Mouse (Mus musculus) midbrain, embryonic 13.5 days (tissue): ENCODE data around the gene Stim1. TPM values are rescaled to one million over a fixed set of nuclear protein-coding genes. Genes with fewer than 3 reads are reported as not detected.
"Not testable (repeated sequence)": the region's sequence is repeated elsewhere in the genome, so short reads cannot be mapped to it uniquely, and the experiment has no call there.

ENCODE experiments used
- ATAC-seq: fragments of 200-750 bp; cut with Nextera tagmentation; 2 replicates; pipeline ENCODE4 v1.8.0; 2017; ENCODE audit warnings: mild to moderate bottlenecking, moderate TSS enrichment, moderate library complexity
- H3K27ac ChIP-seq: fragments of 300-500 bp; sonication (generic); 2 replicates; pipeline ENCODE4 v1.5.1; 2015; ENCODE audit warnings: inconsistent platforms, mild to moderate bottlenecking, moderate library complexity
- H3K27me3 ChIP-seq: fragments of 300-500 bp; sonication (generic); 2 replicates; pipeline ENCODE4 v1.6.1; 2015; ENCODE audit warnings: mild to moderate bottlenecking, inconsistent platforms
- H3K36me3 ChIP-seq: fragments of 300-500 bp; sonication (generic); 2 replicates; pipeline ENCODE4 v1.6.1; 2015; ENCODE audit warnings: mild to moderate bottlenecking, inconsistent platforms
- H3K4me1 ChIP-seq: fragments of 300-500 bp; sonication (generic); replicated peaks from 2 replicates; pipeline ENCODE4 v1.6.1; 2015; ENCODE audit warnings: inconsistent platforms
- H3K4me2 ChIP-seq: fragments of 300-500 bp; sonication (generic); replicated peaks from 2 replicates; pipeline ENCODE4 v1.6.1; 2015; ENCODE audit warnings: moderate library complexity, mild to moderate bottlenecking, inconsistent platforms
- H3K4me3 ChIP-seq: fragments of 300-500 bp; sonication (generic); replicated peaks from 2 replicates; pipeline ENCODE4 v1.5.1; 2015; ENCODE audit warnings: mild to moderate bottlenecking, inconsistent platforms
- H3K9ac ChIP-seq: fragments of 300-500 bp; sonication (generic); replicated peaks from 2 replicates; pipeline ENCODE4 v1.6.1; 2015; ENCODE audit warnings: mild to moderate bottlenecking, inconsistent platforms
- H3K9me3 ChIP-seq: fragments of 300-500 bp; sonication (generic); 2 replicates; pipeline ENCODE4 v1.6.1; 2016; ENCODE audit warnings: mild to moderate bottlenecking, inconsistent platforms
- WGBS: fragments of 180-500 bp; shearing (Covaris S2); methylation state at CpG from one replicate; pipeline ENCODE4 v1.1.7; 2015; 5-methylcytosine and 5-hydroxymethylcytosine counted together
- polyA plus RNA-seq: library from polyadenylated mRNA; unstranded; fragments of >200 nt; fragmentation: Nextera tagmentation; extraction: Ambion mirVana; gene quantifications from 2 replicates; pipeline ENCODE4 v1.2.1, GENCODE M21; 2015

Gene Stim1
- polyA plus RNA-seq, 1 experiment from 2014 or later: 8.5 TPM

DNA sequence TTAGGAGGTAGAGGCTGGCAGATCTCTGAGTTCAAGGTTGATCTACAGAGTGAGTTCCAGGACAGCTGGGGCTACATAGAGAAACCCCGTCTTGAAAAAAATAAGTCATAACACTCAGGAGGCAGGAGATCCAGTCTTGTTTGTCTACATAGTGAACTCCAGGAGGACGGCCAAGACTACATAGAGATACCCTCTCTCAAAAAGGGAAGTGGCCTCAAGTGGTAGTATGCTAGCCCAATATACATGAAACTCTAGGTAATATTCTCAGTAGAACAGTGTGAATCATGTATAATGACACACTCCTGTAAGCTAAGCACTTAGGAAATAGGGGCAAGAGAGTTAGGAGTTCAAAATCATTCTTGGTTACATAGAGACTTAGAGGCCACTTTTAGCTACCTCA, 126.3 kb downstream of the Stim1 start:
- H3K4me2 ChIP-seq: no peak overlapping the region
- no peak overlapping the region for H3K4me3 ChIP-seq
- no peaks in the 10 kb centered on the region for H3K9me3 ChIP-seq
- H3K27ac ChIP-seq: no peak overlapping the region
- H3K4me1 ChIP-seq: no peaks in the 10 kb centered on the region
- H3K36me3 ChIP-seq: no peaks in the 10 kb centered on the region
- H3K9ac ChIP-seq: no peak overlapping the region
- 91% methylated on average over 2 of the region's 2 CpGs for WGBS
- ATAC-seq: no peak
- H3K27me3 ChIP-seq: no peaks in the 10 kb centered on the region

DNA sequence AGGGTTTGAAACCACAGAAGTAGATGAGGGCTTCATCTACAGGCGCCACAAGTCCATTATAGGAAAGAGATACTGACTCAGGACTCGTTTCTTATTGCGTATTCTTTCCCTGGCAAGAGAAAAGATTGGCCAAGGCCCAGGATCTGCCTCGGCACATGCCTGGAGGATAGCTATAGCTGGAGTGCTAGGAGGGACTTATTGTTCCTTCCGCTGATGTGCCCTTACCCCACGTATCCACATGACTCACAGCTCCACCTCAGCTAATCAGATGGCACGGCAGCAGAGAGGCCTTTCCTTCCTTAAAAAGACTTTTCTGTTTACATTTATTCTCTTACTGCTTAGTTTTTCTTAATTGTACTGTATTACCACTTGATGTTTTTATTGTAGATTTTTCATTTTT, 128.3 kb downstream of the Stim1 start:
- Histone ChIP-seq H3K27ac (no peak overlapping the region), H3K4me2 (no peak overlapping the region), H3K4me3 (no peak overlapping the region), H3K36me3 (no peaks in the 10 kb centered on the region), H3K27me3 (no peaks in the 10 kb centered on the region), H3K4me1 (0 out of 2 replicates have a peak, but pooled peaks cover 4% of the 10 kb centered on the region), H3K9ac (no peak overlapping the region), H3K9me3 (no peaks in the 10 kb centered on the region)
- ATAC-seq: no peak
- 88% methylated on average over 7 of the region's 7 CpGs for WGBS

- Histone ChIP-seq H3K27ac (no peak overlapping the region), H3K4me2 (no peak overlapping the region), H3K9me3 (no peaks in the 10 kb centered on the region), H3K4me1 (0 out of 2 replicates have a peak, but pooled peaks cover 4% of the 10 kb centered on the region), H3K27me3 (no peaks in the 10 kb centered on the region), H3K9ac (no peak overlapping the region), H3K4me3 (no peak overlapping the region), H3K36me3 (no peaks in the 10 kb centered on the region)
- WGBS: 94% methylated on average over 3 of the region's 3 CpGs
- ATAC-seq: no peak
Measured at GRCm38 (mm10) chr7:102396331-102396730, 128.7 kb downstream of the Stim1 start.

DNA sequence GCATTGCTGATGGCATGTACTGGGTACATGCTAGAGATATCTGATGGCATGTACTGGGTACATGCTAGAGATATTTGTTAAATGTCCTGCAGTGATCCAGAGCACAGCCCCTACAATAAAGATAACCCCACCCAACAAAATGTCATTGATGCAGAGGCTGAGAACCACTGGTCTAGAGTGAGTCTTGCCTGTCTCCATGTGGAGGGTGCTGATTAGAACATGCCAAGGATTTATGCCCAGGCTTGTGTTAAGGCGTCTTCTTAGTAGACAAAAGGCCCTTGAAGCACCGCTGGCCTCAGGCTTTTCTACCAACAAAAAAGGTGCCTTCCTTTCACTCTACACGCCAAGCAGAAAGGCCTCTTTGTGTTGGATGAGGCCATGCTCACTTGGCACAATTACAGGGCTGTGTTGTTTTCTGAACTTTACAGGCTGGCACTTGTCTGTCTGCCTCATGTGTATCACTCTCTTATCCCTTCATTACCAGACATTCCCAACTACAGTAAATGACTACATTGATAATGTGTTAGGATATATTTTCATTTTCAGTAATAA, 131.7 kb downstream of the Stim1 start:
- H3K4me3 ChIP-seq: no peak overlapping the region
- no peak overlapping the region for H3K27ac ChIP-seq
- H3K27me3 ChIP-seq: no peaks in the 10 kb centered on the region
- H3K4me1 ChIP-seq: 0 out of 2 replicates have a peak, but pooled peaks cover 4% of the 10 kb centered on the region
- H3K9ac ChIP-seq: no peak overlapping the region
- H3K9me3 ChIP-seq: no peaks in the 10 kb centered on the region
- no peak overlapping the region for H3K4me2 ChIP-seq
- 39% methylated on average over 3 of the region's 3 CpGs for WGBS
- ATAC-seq: no peak
- no peaks in the 10 kb centered on the region for H3K36me3 ChIP-seq

DNA sequence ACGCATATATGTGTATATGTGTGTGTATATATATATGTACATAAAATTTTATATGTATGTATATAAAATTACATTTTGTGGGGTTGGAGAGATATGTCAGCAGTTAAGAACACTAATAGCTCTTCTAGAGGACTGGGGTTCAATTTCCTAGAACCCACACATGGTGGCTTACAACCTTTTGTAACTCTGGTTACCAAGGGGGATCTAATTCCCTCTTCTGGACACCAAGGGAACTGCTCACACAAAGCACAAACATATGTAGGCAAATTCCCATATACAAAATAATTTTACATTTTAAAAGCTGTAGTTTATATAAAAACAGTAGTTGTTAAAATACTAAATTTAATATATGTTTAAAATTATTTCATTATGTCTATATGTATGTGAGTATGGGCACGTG, 136.5 kb downstream of the Stim1 start:
- H3K27me3 ChIP-seq: no peaks in the 10 kb centered on the region
- no peak for ATAC-seq
- no peak overlapping the region for H3K4me2 ChIP-seq
- WGBS: 92% methylated on average over 2 of the region's 2 CpGs
- no peak overlapping the region for H3K4me3 ChIP-seq
- H3K9ac ChIP-seq: no peak overlapping the region
- H3K36me3 ChIP-seq: no peaks in the 10 kb centered on the region
- no peaks in the 10 kb centered on the region for H3K9me3 ChIP-seq
- H3K4me1 ChIP-seq: 0 out of 2 replicates have a peak, but pooled peaks cover 3% of the 10 kb centered on the region
- no peak overlapping the region for H3K27ac ChIP-seq

DNA sequence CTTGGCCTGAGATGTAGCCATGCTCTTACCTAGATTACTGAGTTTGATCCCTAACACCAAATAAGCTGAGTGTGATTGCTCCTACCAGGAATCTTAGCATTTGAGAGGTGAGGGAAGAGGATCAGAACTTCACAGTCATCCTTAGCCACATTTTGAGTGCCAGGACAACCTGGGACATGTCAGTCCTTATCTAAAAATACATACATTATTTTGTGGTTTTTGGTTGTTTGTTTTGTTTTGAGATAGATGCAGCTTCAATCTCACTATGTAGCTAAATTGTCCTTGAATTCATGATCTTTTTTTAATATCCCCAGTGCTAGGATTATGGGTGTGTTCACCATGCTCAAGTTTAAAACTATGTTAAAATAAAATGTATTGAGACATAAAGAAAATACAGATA, 139.8 kb downstream of the Stim1 start:
- H3K4me2 ChIP-seq: no peak overlapping the region
- no peak overlapping the region for H3K27ac ChIP-seq
- H3K4me3 ChIP-seq: no peak overlapping the region
- no peaks in the 10 kb centered on the region for H3K27me3 ChIP-seq
- ATAC-seq: no peak
- H3K9ac ChIP-seq: no peak overlapping the region
- no peaks in the 10 kb centered on the region for H3K4me1 ChIP-seq
- H3K9me3 ChIP-seq: no peaks in the 10 kb centered on the region
- no peaks in the 10 kb centered on the region for H3K36me3 ChIP-seq

- H3K9me3 ChIP-seq, H3K4me1 ChIP-seq, H3K4me3 ChIP-seq, H3K36me3 ChIP-seq, H3K9ac ChIP-seq, H3K4me2 ChIP-seq, ATAC-seq, H3K27me3 ChIP-seq, H3K27ac ChIP-seq: not testable (repeated sequence)
- WGBS: 95% methylated on average over 9 of the region's 9 CpGs
Measured at GRCm38 (mm10) chr7:102415272-102415671, 147.7 kb downstream of the Stim1 start.

DNA sequence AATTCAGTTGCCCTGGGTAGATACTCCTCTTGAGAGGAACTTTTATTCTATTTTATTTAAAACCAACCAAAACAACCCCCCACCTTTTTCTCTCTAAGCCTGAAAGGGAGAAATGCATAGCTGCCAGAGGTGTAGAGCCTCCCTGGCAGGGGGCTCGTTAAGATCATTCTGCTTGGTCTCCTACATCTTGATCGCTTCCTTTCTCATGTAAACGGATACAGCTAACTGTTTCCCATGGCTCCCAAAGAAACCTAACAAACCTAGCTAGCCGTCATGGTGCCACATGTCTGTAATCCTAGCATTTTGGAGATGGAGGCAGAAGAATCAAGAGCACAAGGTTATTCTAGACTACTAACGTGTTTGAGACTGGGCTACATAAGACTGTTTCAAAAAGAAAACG, 148.2 kb downstream of the Stim1 start:
- H3K36me3 ChIP-seq: no peaks in the 10 kb centered on the region

GRCm38 (mm10) chr7:102417398-102417797, 149.8 kb downstream of the Stim1 start:
- H3K9ac ChIP-seq: no peak overlapping the region

More for the DNA sequence above, 148.2 kb downstream of the Stim1 start:
- no peak overlapping the region for H3K4me3 ChIP-seq
- ATAC-seq: no peak
- no peak overlapping the region for H3K9ac ChIP-seq
- H3K27me3 ChIP-seq: no peaks in the 10 kb centered on the region
- H3K4me2 ChIP-seq: no peak overlapping the region
- H3K27ac ChIP-seq: no peak overlapping the region
- 46% methylated on average over 6 of the region's 6 CpGs for WGBS
- no peaks in the 10 kb centered on the region for H3K4me1 ChIP-seq
- H3K9me3 ChIP-seq: no peaks in the 10 kb centered on the region

GRCm38 (mm10) chr7:102422036-102422435, 154.4 kb downstream of the Stim1 start:
- no peaks in the 10 kb centered on the region; the same call in 1 of the 2 replicates for H3K36me3 ChIP-seq
- H3K27ac ChIP-seq: no peak overlapping the region
- no peak overlapping the region for H3K4me2 ChIP-seq
- no peaks in the 10 kb centered on the region for H3K4me1 ChIP-seq
- H3K9ac ChIP-seq: no peak overlapping the region
- H3K9me3 ChIP-seq: no peaks in the 10 kb centered on the region
- no peak for ATAC-seq
- 83% methylated on average over 2 of the region's 2 CpGs for WGBS
- H3K27me3 ChIP-seq: no peaks in the 10 kb centered on the region
- H3K4me3 ChIP-seq: no peak overlapping the region

More at GRCm38 (mm10) chr7:102417398-102417797, 149.8 kb downstream of the Stim1 start:
- Histone ChIP-seq H3K27me3 (no peaks in the 10 kb centered on the region), H3K4me3 (no peak overlapping the region), H3K9me3 (no peaks in the 10 kb centered on the region), H3K4me1 (no peaks in the 10 kb centered on the region), H3K27ac (no peak overlapping the region), H3K36me3 (no peaks in the 10 kb centered on the region), H3K4me2 (no peak overlapping the region)
- peak; percentile 80 for ATAC-seq
- 8% methylated on average over 4 of the region's 4 CpGs for WGBS

DNA sequence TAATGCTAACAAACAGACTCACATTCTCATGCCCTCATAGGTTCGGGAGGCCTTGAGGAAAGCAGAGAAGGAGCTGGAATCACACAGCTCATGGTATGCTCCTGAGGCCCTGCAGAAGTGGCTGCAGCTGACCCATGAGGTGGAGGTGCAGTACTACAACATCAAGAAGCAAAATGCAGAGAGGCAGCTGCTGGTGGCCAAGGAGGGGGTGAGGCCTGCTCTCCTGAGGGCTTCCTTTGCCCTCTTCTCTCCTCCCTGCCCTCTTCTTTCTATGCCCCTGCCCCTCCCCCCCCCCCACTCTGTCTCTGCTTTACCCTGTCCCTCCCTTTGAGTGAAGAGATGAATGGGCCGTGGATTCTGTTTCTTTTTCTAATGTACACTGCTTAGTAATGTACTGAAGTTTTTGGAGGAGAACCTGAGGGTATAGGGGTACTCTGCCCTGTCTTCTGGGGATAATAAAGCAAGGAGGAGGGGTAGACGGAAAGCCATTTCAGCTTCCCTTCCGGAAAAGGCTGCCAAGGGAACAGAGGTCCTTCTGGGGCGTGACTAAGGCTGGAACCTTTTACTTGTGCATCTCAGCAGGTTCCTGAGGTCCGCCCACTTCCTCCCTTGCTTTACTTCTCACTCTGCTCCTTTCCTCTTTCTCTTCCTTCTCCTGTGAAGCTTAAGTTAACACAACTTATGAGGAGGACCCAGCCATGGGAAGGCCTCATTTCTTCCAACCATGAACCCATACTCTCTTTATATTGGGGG, 158.5 kb downstream of the Stim1 start:
- no peak overlapping the region for H3K27ac ChIP-seq
- WGBS: 61% methylated on average over 6 of the region's 6 CpGs

GRCm38 (mm10) chr7:102434344-102434743, 166.7 kb downstream of the Stim1 start:
- Histone ChIP-seq H3K9ac (no peak overlapping the region), H3K27ac (no peak overlapping the region), H3K27me3 (peaks cover 13% of the 10 kb centered on the region; the same call in 1 of the 2 replicates), H3K9me3 (no peaks in the 10 kb centered on the region), H3K4me2 (no peak overlapping the region), H3K4me3 (no peak overlapping the region), H3K36me3 (peaks cover 3% of the 10 kb centered on the region; the same call in 1 of the 2 replicates), H3K4me1 (no peaks in the 10 kb centered on the region)
- WGBS: 89% methylated on average over 2 of the region's 2 CpGs
- ATAC-seq: no peak

More for the DNA sequence above, 158.5 kb downstream of the Stim1 start:
- no peak overlapping the region for H3K4me2 ChIP-seq
- no peaks in the 10 kb centered on the region for H3K27me3 ChIP-seq
- no peak for ATAC-seq
- no peak overlapping the region for H3K4me3 ChIP-seq
- no peaks in the 10 kb centered on the region for H3K4me1 ChIP-seq
- H3K36me3 ChIP-seq: no peaks in the 10 kb centered on the region; the same call in 1 of the 2 replicates
- no peaks in the 10 kb centered on the region for H3K9me3 ChIP-seq
- no peak overlapping the region for H3K9ac ChIP-seq
